Mouse (Mus musculus) stomach, embryonic 14.5 days (tissue): Measurements from ENCODE around the gene Ppp1r10. TPM values are rescaled to one million over a fixed set of nuclear protein-coding genes. Genes with fewer than 3 reads are reported as not detected.

Experiments used
- ATAC-seq: fragments of 200-750 bp; cut with Nextera tagmentation; 2 replicates; pipeline ENCODE4 v1.8.0; 2017; ENCODE audit warnings: low read depth, moderate TSS enrichment; ENCODE audit not compliant: insufficient number of reproducible peaks, insufficient read depth, low FRiP score
- H3K27ac ChIP-seq: fragments of 300-500 bp; sonication (generic); 2 replicates; pipeline ENCODE4 v1.5.1; 2014; ENCODE audit warnings: mild to moderate bottlenecking, low read length, moderate library complexity, mixed read lengths
- H3K27me3 ChIP-seq: fragments of 300-500 bp; sonication (generic); 2 replicates; pipeline ENCODE4 v1.6.1; 2014; ENCODE audit warnings: low read length, control low read depth, mixed read lengths; ENCODE audit not compliant: control insufficient read depth, insufficient read depth
- H3K36me3 ChIP-seq: fragments of 300-500 bp; sonication (generic); 2 replicates; pipeline ENCODE4 v1.6.1; 2014; ENCODE audit warnings: mild to moderate bottlenecking, control low read depth, low read length, moderate library complexity, mixed read lengths; ENCODE audit not compliant: control insufficient read depth, insufficient read depth
- H3K4me1 ChIP-seq: fragments of 300-500 bp; sonication (generic); 2 replicates; pipeline ENCODE4 v1.6.1; 2014; ENCODE audit warnings: low read length, control low read depth, mixed read lengths; ENCODE audit not compliant: control insufficient read depth, insufficient read depth
- H3K4me2 ChIP-seq: fragments of 300-500 bp; sonication (generic); replicated peaks from 2 replicates; pipeline ENCODE4 v1.6.1; 2014; ENCODE audit warnings: low read depth, low read length, control low read depth
- H3K4me3 ChIP-seq: fragments of 300-500 bp; sonication (generic); 2 replicates; pipeline ENCODE4 v1.5.1; 2014; ENCODE audit warnings: low read depth, low read length, control low read depth
- H3K9ac ChIP-seq: fragments of 300-500 bp; sonication (generic); replicated peaks from 2 replicates; pipeline ENCODE4 v1.6.1; 2014; ENCODE audit warnings: low read depth, mild to moderate bottlenecking, control low read depth, low read length, moderate library complexity, mixed read lengths
- H3K9me3 ChIP-seq: fragments of 300-500 bp; sonication (generic); 2 replicates; pipeline ENCODE4 v1.6.1; 2016; ENCODE audit warnings: low read depth, low read length, control low read depth; ENCODE audit not compliant: control insufficient read depth
- WGBS: fragments of 180-500 bp; shearing (Covaris S2); extraction: QIAGEN DNeasy Blood & Tissue Kit; methylation state at CpG from one replicate; pipeline ENCODE4 v1.1.7; 2014; 5-methylcytosine and 5-hydroxymethylcytosine counted together
- polyA plus RNA-seq: library from polyadenylated mRNA; unstranded; fragments of >200 nt; fragmentation: Nextera tagmentation; extraction: Ambion mirVana; gene quantifications from 2 replicates; pipeline ENCODE4 v1.2.1, GENCODE M21; 2014

Gene Ppp1r10
- polyA plus RNA-seq, 1 experiment from 2014 or later = 35.4 TPM

GRCm38 (mm10) chr17:35919060-35919715, 3.0 kb downstream of the Ppp1r10 start:
- Histone ChIP-seq H3K4me3 (peak overlapping the region; percentile 90), H3K4me1 (peaks cover 16% of the 10 kb centered on the region; the same call in 1 of the 2 replicates), H3K36me3 (peaks cover 18% of the 10 kb centered on the region), H3K4me2 (peak overlapping the region; percentile 94), H3K27me3 (no peaks in the 10 kb centered on the region), H3K27ac (peak overlapping the region; percentile 97), H3K9ac (peak overlapping the region; percentile 45), H3K9me3 (no peaks in the 10 kb centered on the region)
- ATAC-seq = peak; percentile 46
- WGBS = 10% methylated on average over 7 of the region's 7 CpGs

GRCm38 (mm10) chr17:35919864-35920301, 3.6 kb downstream of the Ppp1r10 start:
- H3K9me3 ChIP-seq = no peaks in the 10 kb centered on the region
- ATAC-seq = no peak
- H3K27me3 ChIP-seq = no peaks in the 10 kb centered on the region
- peak overlapping the region; percentile 94 for H3K4me2 ChIP-seq
- peak overlapping the region; percentile 97; the same call in 1 of the 2 replicates for H3K27ac ChIP-seq
- H3K36me3 ChIP-seq = peaks cover 21% of the 10 kb centered on the region
- peak overlapping the region; percentile 45 for H3K9ac ChIP-seq
- 42% methylated on average over 6 of the region's 6 CpGs for WGBS
- no peak overlapping the region for H3K4me3 ChIP-seq
- H3K4me1 ChIP-seq = peaks cover 16% of the 10 kb centered on the region; the same call in 1 of the 2 replicates

GRCm38 (mm10) chr17:35920384-35920783, 4.2 kb downstream of the Ppp1r10 start:
- Histone ChIP-seq H3K27ac (peak overlapping the region; percentile 97; the same call in 1 of the 2 replicates), H3K9ac (no peak overlapping the region), H3K9me3 (no peaks in the 10 kb centered on the region), H3K4me1 (peaks cover 16% of the 10 kb centered on the region; the same call in 1 of the 2 replicates), H3K4me3 (no peak overlapping the region), H3K36me3 (peaks cover 26% of the 10 kb centered on the region), H3K27me3 (no peaks in the 10 kb centered on the region), H3K4me2 (peak overlapping the region; percentile 94)
- ATAC-seq = no peak
- WGBS = 50% methylated on average over 1 of the region's 1 CpGs

GRCm38 (mm10) chr17:35920862-35921562, 4.8 kb downstream of the Ppp1r10 start:
- H3K36me3 ChIP-seq = peaks cover 31% of the 10 kb centered on the region
- H3K27me3 ChIP-seq = no peaks in the 10 kb centered on the region
- no peak overlapping the region for H3K9ac ChIP-seq
- WGBS = 66% methylated on average over 5 of the region's 5 CpGs
- no peak overlapping the region for H3K4me3 ChIP-seq
- H3K4me1 ChIP-seq = peaks cover 16% of the 10 kb centered on the region; the same call in 1 of the 2 replicates
- ATAC-seq = no peak
- peak overlapping the region; percentile 10; the same call in 1 of the 2 replicates for H3K27ac ChIP-seq
- H3K9me3 ChIP-seq = no peaks in the 10 kb centered on the region
- H3K4me2 ChIP-seq = no peak overlapping the region

GRCm38 (mm10) chr17:35921710-35922109, 5.5 kb downstream of the Ppp1r10 start:
- Histone ChIP-seq H3K4me3 (no peak overlapping the region), H3K9ac (no peak overlapping the region), H3K27ac (no peak overlapping the region), H3K4me1 (peaks cover 16% of the 10 kb centered on the region; the same call in 1 of the 2 replicates), H3K36me3 (peaks cover 38% of the 10 kb centered on the region), H3K9me3 (no peaks in the 10 kb centered on the region), H3K27me3 (no peaks in the 10 kb centered on the region), H3K4me2 (no peak overlapping the region)
- no peak for ATAC-seq
- WGBS = 80% methylated on average over 4 of the region's 4 CpGs

- Histone ChIP-seq H3K4me2 (no peak overlapping the region), H3K36me3 (peaks cover 40% of the 10 kb centered on the region), H3K27me3 (no peaks in the 10 kb centered on the region), H3K4me1 (peaks cover 16% of the 10 kb centered on the region; the same call in 1 of the 2 replicates), H3K4me3 (no peak overlapping the region), H3K9me3 (no peaks in the 10 kb centered on the region), H3K9ac (no peak overlapping the region), H3K27ac (no peak overlapping the region)
- 79% methylated on average over 3 of the region's 3 CpGs for WGBS
- ATAC-seq = no peak
Observed at GRCm38 (mm10) chr17:35922566-35922965, 6.3 kb downstream of the Ppp1r10 start.

- no peaks in the 10 kb centered on the region for H3K27me3 ChIP-seq
- no peaks in the 10 kb centered on the region for H3K9me3 ChIP-seq
- H3K9ac ChIP-seq = no peak overlapping the region
- H3K27ac ChIP-seq = no peak overlapping the region
- 94% methylated on average over 4 of the region's 4 CpGs for WGBS
- no peak for ATAC-seq
- H3K36me3 ChIP-seq = peaks cover 47% of the 10 kb centered on the region
- H3K4me2 ChIP-seq = no peak overlapping the region
- H3K4me1 ChIP-seq = peaks cover 16% of the 10 kb centered on the region; the same call in 1 of the 2 replicates
- H3K4me3 ChIP-seq = no peak overlapping the region
Observed at GRCm38 (mm10) chr17:35923281-35923680, 7.0 kb downstream of the Ppp1r10 start.

GRCm38 (mm10) chr17:35927471-35927870, 11.2 kb downstream of the Ppp1r10 start:
- H3K9me3 ChIP-seq = no peaks in the 10 kb centered on the region
- no peak for ATAC-seq
- no peaks in the 10 kb centered on the region for H3K27me3 ChIP-seq
- WGBS = 51% methylated on average over 1 of the region's 1 CpGs
- no peak overlapping the region for H3K9ac ChIP-seq
- H3K4me3 ChIP-seq = no peak overlapping the region
- no peak overlapping the region for H3K27ac ChIP-seq
- H3K36me3 ChIP-seq = peaks cover 67% of the 10 kb centered on the region
- H3K4me2 ChIP-seq = no peak overlapping the region
- no peaks in the 10 kb centered on the region for H3K4me1 ChIP-seq
